Mouse (Mus musculus): ENCODE results near the gene Zcchc14.

- TF ChIP-seq POLR2A (IDR thresholded peaks at IDR 0.05; ENCODE audit: low read depth, low read length) (no peak), EP300 (IDR thresholded peaks at IDR 0.05; ENCODE audit: low read length) (no peak), CTCF (conservative IDR thresholded peaks at IDR 0.05 in 1 of 2, IDR thresholded peaks at IDR 0.05 in 1 of 2; ENCODE audit: low read depth in 2 of 2, low read length in 2 of 2) (no peak), NELFE (IDR thresholded peaks at IDR 0.05; ENCODE audit: low read depth, low read length) (no peak), MYC (IDR thresholded peaks at IDR 0.05; ENCODE audit: low read depth, low read length) (no peak)
Measured at GRCm38 (mm10) chr8:121654966-121655494, 2.3 kb upstream of the Zcchc14 start.

Data from CH12.LX (cell line).